Mouse (Mus musculus): ENCODE results near the gene Nox1. TPM values are rescaled to one million over a fixed set of nuclear protein-coding genes. Genes with fewer than 3 reads are reported as not detected.

The Nox1 gene
- polyA plus RNA-seq, 1 experiment, result 0.07 TPM

- no peaks in the 10 kb centered on the region for H3K27me3 ChIP-seq (ENCODE audit: control insufficient read depth, insufficient read depth, low read length)
- WGBS, result 64% methylated on average over 6 of the region's 6 CpGs
- H3K36me3 ChIP-seq (ENCODE audit: control insufficient read depth, insufficient read depth, low read length), result no peaks in the 10 kb centered on the region
- H3K27ac ChIP-seq (ENCODE audit: insufficient read depth, low read length), result no peak overlapping the region
- no peak overlapping the region for H3K4me3 ChIP-seq (ENCODE audit: extremely low read depth, insufficient read depth, insufficient read length)
- no peak for DNase-seq (ENCODE audit: low read depth in 1 of 2, low spot score in 2 of 2)
- TF ChIP-seq CTCF (IDR thresholded peaks at IDR 0.05; ENCODE audit: extremely low read depth, insufficient read depth, insufficient read length, insufficient replicate concordance) (no peak), POLR2A (IDR thresholded peaks at IDR 0.05; ENCODE audit: low read depth, low read length) (no peak)
- no peaks in the 10 kb centered on the region for H3K4me1 ChIP-seq (ENCODE audit: control insufficient read depth, insufficient read depth, insufficient read length)
Observed at GRCm38 (mm10) chrX:134140024-134140423, 81.7 kb downstream of the Nox1 start.

- H3K4me3 ChIP-seq (ENCODE audit: extremely low read depth, insufficient read depth, insufficient read length), result no peak overlapping the region
- no peaks in the 10 kb centered on the region for H3K4me1 ChIP-seq (ENCODE audit: control insufficient read depth, insufficient read depth, insufficient read length)
- H3K36me3 ChIP-seq (ENCODE audit: control insufficient read depth, insufficient read depth, low read length), result no peaks in the 10 kb centered on the region
- no peak overlapping the region for H3K27ac ChIP-seq (ENCODE audit: insufficient read depth, low read length)
- 58% methylated on average over 3 of the region's 3 CpGs for WGBS
- no peak for DNase-seq (ENCODE audit: low read depth in 1 of 2, low spot score in 2 of 2)
- no peak for TF ChIP-seq CTCF (IDR thresholded peaks at IDR 0.05; ENCODE audit: extremely low read depth, insufficient read depth, insufficient read length, insufficient replicate concordance)
- TF ChIP-seq POLR2A (IDR thresholded peaks at IDR 0.05; ENCODE audit: low read depth, low read length), result no peak
- H3K27me3 ChIP-seq (ENCODE audit: control insufficient read depth, insufficient read depth, low read length), result no peaks in the 10 kb centered on the region
Observed at GRCm38 (mm10) chrX:134133821-134134220, 87.9 kb downstream of the Nox1 start.

GRCm38 (mm10) chrX:134132295-134132694, 89.5 kb downstream of the Nox1 start:
- DNase-seq (ENCODE audit: low read depth in 1 of 2, low spot score in 2 of 2), result no peak

GRCm38 (mm10) chrX:134128549-134128948, 93.2 kb downstream of the Nox1 start:
- Histone ChIP-seq H3K36me3 (ENCODE audit: control insufficient read depth, insufficient read depth, low read length) (no peaks in the 10 kb centered on the region), H3K4me3 (ENCODE audit: extremely low read depth, insufficient read depth, insufficient read length) (no peak overlapping the region), H3K27ac (ENCODE audit: insufficient read depth, low read length) (no peak overlapping the region), H3K27me3 (ENCODE audit: control insufficient read depth, insufficient read depth, low read length) (no peaks in the 10 kb centered on the region), H3K4me1 (ENCODE audit: control insufficient read depth, insufficient read depth, insufficient read length) (peaks cover 2% of the 10 kb centered on the region; the same call in 1 of the 2 replicates)
- TF ChIP-seq POLR2A (IDR thresholded peaks at IDR 0.05; ENCODE audit: low read depth, low read length) (no peak), CTCF (IDR thresholded peaks at IDR 0.05; ENCODE audit: extremely low read depth, insufficient read depth, insufficient read length, insufficient replicate concordance) (no peak)
- 81% methylated on average over 3 of the region's 3 CpGs for WGBS
- no peak for DNase-seq (ENCODE audit: low read depth in 1 of 2, low spot score in 2 of 2)

More at GRCm38 (mm10) chrX:134132295-134132694, 89.5 kb downstream of the Nox1 start:
- WGBS, result 57% methylated on average over 5 of the region's 5 CpGs
- peaks cover 2% of the 10 kb centered on the region; the same call in 1 of the 2 replicates for H3K4me1 ChIP-seq (ENCODE audit: control insufficient read depth, insufficient read depth, insufficient read length)
- TF ChIP-seq POLR2A (IDR thresholded peaks at IDR 0.05; ENCODE audit: low read depth, low read length) (no peak), CTCF (IDR thresholded peaks at IDR 0.05; ENCODE audit: extremely low read depth, insufficient read depth, insufficient read length, insufficient replicate concordance) (no peak)
- no peaks in the 10 kb centered on the region for H3K36me3 ChIP-seq (ENCODE audit: control insufficient read depth, insufficient read depth, low read length)
- H3K4me3 ChIP-seq (ENCODE audit: extremely low read depth, insufficient read depth, insufficient read length), result no peak overlapping the region
- H3K27me3 ChIP-seq (ENCODE audit: control insufficient read depth, insufficient read depth, low read length), result no peaks in the 10 kb centered on the region
- no peak overlapping the region for H3K27ac ChIP-seq (ENCODE audit: insufficient read depth, low read length)

- H3K27me3 ChIP-seq (ENCODE audit: control insufficient read depth, insufficient read depth, low read length), result no peaks in the 10 kb centered on the region
- no peaks in the 10 kb centered on the region for H3K36me3 ChIP-seq (ENCODE audit: control insufficient read depth, insufficient read depth, low read length)
- TF ChIP-seq POLR2A (IDR thresholded peaks at IDR 0.05; ENCODE audit: low read depth, low read length), result no peak
- no peak for TF ChIP-seq CTCF (IDR thresholded peaks at IDR 0.05; ENCODE audit: extremely low read depth, insufficient read depth, insufficient read length, insufficient replicate concordance)
- no peak overlapping the region for H3K27ac ChIP-seq (ENCODE audit: insufficient read depth, low read length)
- no peak for DNase-seq (ENCODE audit: low read depth in 1 of 2, low spot score in 2 of 2)
- H3K4me1 ChIP-seq (ENCODE audit: control insufficient read depth, insufficient read depth, insufficient read length), result no peaks in the 10 kb centered on the region
- WGBS, result 34% methylated on average over 3 of the region's 3 CpGs
- H3K4me3 ChIP-seq (ENCODE audit: extremely low read depth, insufficient read depth, insufficient read length), result no peak overlapping the region
Observed at GRCm38 (mm10) chrX:134116417-134116816, 105.3 kb downstream of the Nox1 start.

GRCm38 (mm10) chrX:134111767-134112166, 110.0 kb downstream of the Nox1 start:
- Histone ChIP-seq H3K27ac (ENCODE audit: insufficient read depth, low read length) (no peak overlapping the region), H3K27me3 (ENCODE audit: control insufficient read depth, insufficient read depth, low read length) (no peaks in the 10 kb centered on the region), H3K36me3 (ENCODE audit: control insufficient read depth, insufficient read depth, low read length) (no peaks in the 10 kb centered on the region), H3K4me3 (ENCODE audit: extremely low read depth, insufficient read depth, insufficient read length) (no peak overlapping the region), H3K4me1 (ENCODE audit: control insufficient read depth, insufficient read depth, insufficient read length) (no peaks in the 10 kb centered on the region)
- DNase-seq (ENCODE audit: low read depth in 1 of 2, low spot score in 2 of 2), result peak in 1 of 2 experiments; percentile 3
- TF ChIP-seq POLR2A (IDR thresholded peaks at IDR 0.05; ENCODE audit: low read depth, low read length), result no peak
- TF ChIP-seq CTCF (IDR thresholded peaks at IDR 0.05; ENCODE audit: extremely low read depth, insufficient read depth, insufficient read length, insufficient replicate concordance), result no peak
- 48% methylated on average over 3 of the region's 3 CpGs for WGBS

GRCm38 (mm10) chrX:134102641-134103040, 119.1 kb downstream of the Nox1 start:
- 81% methylated on average over 2 of the region's 2 CpGs for WGBS
- TF ChIP-seq POLR2A (IDR thresholded peaks at IDR 0.05; ENCODE audit: low read depth, low read length) (no peak), CTCF (IDR thresholded peaks at IDR 0.05; ENCODE audit: extremely low read depth, insufficient read depth, insufficient read length, insufficient replicate concordance) (no peak)

More at GRCm38 (mm10) chrX:134102641-134103040, 119.1 kb downstream of the Nox1 start:
- no peaks in the 10 kb centered on the region for H3K36me3 ChIP-seq (ENCODE audit: control insufficient read depth, insufficient read depth, low read length)
- no peak overlapping the region for H3K27ac ChIP-seq (ENCODE audit: insufficient read depth, low read length)
- H3K4me1 ChIP-seq (ENCODE audit: control insufficient read depth, insufficient read depth, insufficient read length), result no peaks in the 10 kb centered on the region
- DNase-seq (ENCODE audit: low read depth in 1 of 2, low spot score in 2 of 2), result no peak
- no peak overlapping the region for H3K4me3 ChIP-seq (ENCODE audit: extremely low read depth, insufficient read depth, insufficient read length)
- no peaks in the 10 kb centered on the region for H3K27me3 ChIP-seq (ENCODE audit: control insufficient read depth, insufficient read depth, low read length)

All from spleen, adult 2 months (tissue).